Mouse (Mus musculus): ENCODE measurements around the gene Notch2. TPM values are rescaled to one million over a fixed set of nuclear protein-coding genes. Genes with fewer than 3 reads are reported as not detected.
A peak's percentile ranks its signal among the peaks of the same experiment; 100 is the strongest.

The Notch2 gene
- total RNA-seq, 2 experiments from 2014 or later, result 16.7 to 17.8 TPM

GRCm38 (mm10) chr3:98027371-98027774 is 14.0 kb downstream of the Notch2 start:
- peak; percentile 44 to 54 for DNase-seq
- intact Hi-C loops (cut with DNase I), result loop anchor here (2.0 to 5.0 kb wide), 2 partner anchors 15 to 35 kb away; partner anchors contain the start of gene Notch2

DNA sequence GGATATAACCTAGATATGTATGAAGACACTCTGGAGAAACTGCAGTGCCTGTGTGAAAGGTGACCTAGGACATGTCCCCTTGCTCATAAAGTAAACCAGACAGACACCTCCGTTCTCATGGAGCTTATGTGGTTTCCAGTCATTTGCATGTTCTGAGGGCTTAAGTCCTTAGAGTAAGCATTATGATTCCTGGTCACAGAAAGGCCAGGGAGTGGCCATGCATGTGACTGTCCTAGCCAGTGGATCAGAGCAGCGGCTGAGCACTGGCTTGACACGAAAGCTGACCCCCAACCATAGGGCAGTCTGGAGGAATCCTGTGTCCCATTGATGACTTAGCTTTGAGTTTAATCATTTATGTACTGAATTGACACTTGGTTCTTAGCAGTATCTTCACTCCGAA is 14.7 kb downstream of the Notch2 start:
- DNase-seq, result no peak
- intact Hi-C loops (cut with DNase I), result loop anchor here (5.0 kb wide), 1 partner anchor 34 kb away; no protein-coding TSS in a partner anchor

DNA sequence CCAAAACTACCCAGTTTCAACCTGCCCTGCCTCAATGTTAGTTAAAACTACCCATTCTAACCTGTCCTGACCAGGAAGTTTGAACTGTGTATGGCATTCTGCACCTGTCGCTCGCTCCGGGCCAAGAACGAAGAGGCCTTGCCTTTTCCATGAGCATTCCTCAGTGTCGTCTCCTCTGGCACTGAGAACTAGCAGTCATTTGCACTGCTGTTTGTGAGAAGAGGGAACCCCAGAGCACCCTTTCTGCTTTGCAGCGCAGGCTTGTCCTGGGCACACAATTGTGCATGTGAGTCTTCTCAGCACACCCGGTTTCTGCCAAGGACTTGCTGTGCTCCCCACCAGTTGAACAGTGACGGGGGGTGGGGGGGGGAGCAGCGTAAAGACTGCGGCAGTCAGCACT is 15.6 kb downstream of the Notch2 start:
- intact Hi-C loops (cut with DNase I), result loop anchor here (5.0 kb wide), 1 partner anchor 33 kb away; no protein-coding TSS in a partner anchor
- no peak for DNase-seq

DNA sequence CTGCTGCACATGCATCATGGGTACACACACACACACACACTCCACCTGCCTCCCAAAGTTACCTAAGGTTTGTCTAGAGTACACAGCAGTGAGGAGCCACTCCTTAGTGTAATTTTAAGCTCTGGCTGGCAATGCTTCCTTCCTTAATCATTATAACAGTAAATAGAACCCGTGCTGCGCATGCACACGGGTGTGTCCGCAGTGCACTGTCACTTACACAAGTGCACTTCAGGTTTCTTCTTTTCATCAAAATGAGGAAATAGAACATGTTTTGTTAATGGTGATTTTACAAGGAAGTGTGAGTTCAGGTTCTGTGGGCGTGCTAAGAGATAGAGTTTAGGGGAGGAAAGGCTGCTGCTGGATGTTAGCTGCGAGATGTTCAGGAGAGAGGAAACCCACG is 17.8 kb downstream of the Notch2 start:
- no peak for DNase-seq
- intact Hi-C loops (cut with DNase I), result no loop called here

- DNase-seq, result no peak
- intact Hi-C loops (cut with DNase I), result no loop called here
Observed at GRCm38 (mm10) chr3:98032191-98032590, 18.9 kb downstream of the Notch2 start.

DNA sequence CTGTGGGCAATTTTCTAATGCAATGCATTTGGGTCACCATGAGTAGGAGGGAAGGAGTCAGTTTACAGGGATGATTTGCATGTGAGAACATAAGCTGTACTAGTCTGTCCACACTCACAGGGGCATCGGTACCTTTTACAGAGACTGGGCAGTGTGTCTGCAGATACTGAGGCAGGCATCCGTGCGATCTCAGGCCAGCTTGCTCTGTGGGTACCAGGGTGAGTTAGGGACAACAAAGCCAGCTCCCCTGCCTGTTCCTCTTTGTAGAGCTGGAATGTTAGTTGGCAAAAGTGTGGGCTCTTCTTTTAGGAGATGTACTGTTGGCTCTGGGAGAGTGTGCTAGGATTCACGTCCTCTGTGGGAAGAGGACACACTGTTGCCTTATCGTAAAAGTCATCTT is 19.6 kb downstream of the Notch2 start:
- intact Hi-C loops (cut with DNase I), result no loop called here
- no peak for DNase-seq

GRCm38 (mm10) chr3:98034622-98035593 is 21.6 kb downstream of the Notch2 start:
- intact Hi-C loops (cut with DNase I), result no loop called here
- DNase-seq, result no peak

DNA sequence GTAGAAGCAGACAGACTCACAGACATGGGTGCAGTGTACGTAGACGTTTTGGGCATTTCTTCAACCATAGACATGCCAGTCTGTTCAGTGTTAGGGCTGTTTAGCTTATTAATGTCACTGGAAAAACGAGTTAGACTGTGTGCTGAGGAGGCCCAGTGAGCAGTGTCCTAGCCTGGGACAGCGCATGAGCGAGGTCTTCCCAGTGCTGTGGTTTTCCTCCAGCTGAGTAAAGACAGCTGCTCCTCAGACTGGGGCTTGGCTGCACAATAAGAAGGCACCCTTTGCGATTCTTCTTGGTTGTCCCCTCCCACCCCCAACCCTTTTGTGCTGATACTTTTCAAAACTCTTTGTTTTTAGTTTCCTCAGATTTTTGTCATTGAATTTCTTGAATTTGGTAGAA is 22.8 kb downstream of the Notch2 start:
- intact Hi-C loops (cut with DNase I), result no loop called here
- no peak for DNase-seq

DNA sequence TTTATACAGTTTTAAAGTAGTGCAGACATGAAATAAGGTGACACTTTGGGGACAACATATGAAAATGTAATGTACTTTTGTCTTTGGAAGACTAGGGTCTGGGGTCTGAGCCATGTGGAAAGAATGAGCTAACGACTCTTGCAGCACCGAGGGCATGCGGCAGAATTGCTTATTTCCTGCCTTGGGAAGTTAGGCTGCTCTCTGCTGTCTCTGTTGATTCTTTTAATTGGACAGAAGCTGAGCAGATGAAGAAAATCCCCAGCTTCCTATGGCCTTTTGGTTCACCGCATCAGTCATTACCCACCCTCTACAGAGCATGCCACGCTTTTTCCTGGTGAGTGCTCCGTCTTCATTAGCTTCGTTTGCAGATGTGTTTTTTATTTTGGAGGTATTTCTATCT is 23.8 kb downstream of the Notch2 start:
- DNase-seq, result no peak
- intact Hi-C loops (cut with DNase I), result no loop called here

DNA sequence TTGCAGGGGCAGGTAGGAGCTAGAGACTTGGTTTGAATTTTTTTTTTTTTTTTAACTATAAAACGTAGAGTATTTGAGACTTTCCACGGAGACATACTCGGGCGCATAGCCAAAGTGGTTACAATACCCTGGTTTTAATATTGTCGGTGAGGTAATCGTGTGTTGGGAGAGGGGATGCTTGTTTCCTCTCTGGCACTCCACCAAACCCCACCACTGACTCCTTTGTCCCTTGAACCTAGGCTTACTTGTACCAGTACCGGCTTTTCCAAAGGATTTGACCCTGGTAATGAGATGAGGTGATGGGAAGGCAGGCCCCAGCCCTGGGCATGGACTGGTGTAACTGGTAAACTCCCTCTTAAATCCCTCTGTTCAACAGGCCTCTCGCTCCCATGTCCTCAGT is 25.3 kb downstream of the Notch2 start:
- DNase-seq, result no peak
- intact Hi-C loops (cut with DNase I), result no loop called here

- DNase-seq, result no peak
- intact Hi-C loops (cut with DNase I), result no loop called here
Observed at GRCm38 (mm10) chr3:98039223-98039622, 25.9 kb downstream of the Notch2 start.

GRCm38 (mm10) chr3:98039666-98040456 is 26.5 kb downstream of the Notch2 start:
- DNase-seq, result no peak
- intact Hi-C loops (cut with DNase I), result loop anchor here (2.0 kb wide), 1 partner anchor 111 kb away; no protein-coding TSS in a partner anchor

DNA sequence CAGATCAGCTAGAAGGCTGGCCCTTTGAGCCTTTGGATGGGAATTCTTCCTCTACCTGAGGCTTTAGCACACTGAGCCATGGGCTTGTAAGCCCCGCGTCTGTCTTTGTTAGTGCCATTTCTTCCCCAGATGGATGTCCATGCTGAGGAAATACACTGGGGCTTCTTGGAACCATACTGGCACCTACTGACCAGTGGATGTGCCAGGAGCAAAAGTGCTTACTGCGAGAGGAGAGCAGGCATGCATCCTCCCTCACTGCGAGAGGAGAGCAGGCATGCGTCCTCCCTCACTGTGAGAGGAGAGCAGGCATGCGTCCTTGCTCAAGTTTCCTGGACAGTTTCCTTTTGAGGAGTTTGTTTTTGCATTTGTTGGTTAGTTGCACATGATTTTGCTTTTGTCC is 27.5 kb downstream of the Notch2 start:
- intact Hi-C loops (cut with DNase I), result loop anchor here (2.0 kb wide), 1 partner anchor 112 kb away; no protein-coding TSS in a partner anchor
- no peak for DNase-seq

DNA sequence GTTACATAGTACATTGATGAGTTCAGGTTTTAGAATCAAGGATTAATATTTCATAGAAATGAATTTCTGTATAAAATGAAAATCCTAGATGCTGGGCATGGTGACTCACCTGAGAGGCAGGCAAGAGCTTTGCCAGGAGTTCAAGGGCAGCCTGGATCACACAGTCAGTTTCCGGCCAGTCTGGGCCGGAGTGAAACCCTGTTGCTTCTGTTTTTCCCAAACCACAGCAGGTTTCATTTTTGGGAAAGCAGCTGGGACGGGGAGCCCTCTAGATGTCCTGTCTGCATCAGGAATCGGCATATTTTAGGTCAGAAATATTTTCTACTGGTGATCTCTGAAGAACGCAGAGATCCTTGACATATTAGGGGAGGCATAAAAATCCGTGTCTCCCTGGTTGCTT is 29.0 kb downstream of the Notch2 start:
- DNase-seq, result peak in 1 of 2 experiments; percentile 35
- intact Hi-C loops (cut with DNase I), result no loop called here

GRCm38 (mm10) chr3:98042955-98043456 is 29.7 kb downstream of the Notch2 start:
- intact Hi-C loops (cut with DNase I), result no loop called here
- peak; percentile 68 to 72 for DNase-seq

GRCm38 (mm10) chr3:98043669-98044068 is 30.3 kb downstream of the Notch2 start:
- intact Hi-C loops (cut with DNase I), result no loop called here
- no peak for DNase-seq

GRCm38 (mm10) chr3:98044768-98045368 is 31.5 kb downstream of the Notch2 start:
- DNase-seq, result no peak
- intact Hi-C loops (cut with DNase I), result no loop called here

DNA sequence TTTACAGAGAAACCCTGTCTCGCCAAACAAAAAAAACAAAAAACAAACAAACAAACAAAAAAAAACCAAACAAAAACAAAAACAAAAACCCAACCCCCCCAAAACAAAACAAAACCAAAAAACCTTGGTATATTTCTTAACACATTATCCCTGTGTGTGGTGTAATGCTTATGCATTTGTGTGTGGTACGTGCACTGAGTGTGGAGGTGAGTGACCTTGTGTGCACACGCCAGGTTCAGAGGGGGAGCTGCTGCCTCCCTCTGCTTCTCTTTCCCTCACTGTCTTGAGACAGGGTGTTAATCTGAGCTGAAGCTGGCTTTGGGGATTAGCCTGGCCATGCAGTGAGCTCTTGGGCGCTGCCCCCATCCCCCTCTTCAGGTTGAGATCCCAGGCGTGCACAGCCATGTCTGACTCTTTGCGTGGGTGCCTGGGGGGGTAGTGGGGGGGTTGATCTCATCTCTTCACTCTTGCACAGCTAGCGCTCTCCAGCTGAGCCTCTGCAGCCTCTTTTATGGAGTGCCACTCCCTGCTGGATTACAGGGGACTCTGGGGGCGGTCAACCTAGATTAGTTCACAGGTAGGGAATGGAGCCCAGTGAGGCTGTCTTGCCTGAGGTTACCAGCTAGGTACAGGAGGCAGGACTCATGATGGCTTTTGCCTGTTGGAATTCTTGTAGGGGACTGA is 32.3 kb downstream of the Notch2 start:
- DNase-seq, result no peak
- intact Hi-C loops (cut with DNase I), result no loop called here

DNA sequence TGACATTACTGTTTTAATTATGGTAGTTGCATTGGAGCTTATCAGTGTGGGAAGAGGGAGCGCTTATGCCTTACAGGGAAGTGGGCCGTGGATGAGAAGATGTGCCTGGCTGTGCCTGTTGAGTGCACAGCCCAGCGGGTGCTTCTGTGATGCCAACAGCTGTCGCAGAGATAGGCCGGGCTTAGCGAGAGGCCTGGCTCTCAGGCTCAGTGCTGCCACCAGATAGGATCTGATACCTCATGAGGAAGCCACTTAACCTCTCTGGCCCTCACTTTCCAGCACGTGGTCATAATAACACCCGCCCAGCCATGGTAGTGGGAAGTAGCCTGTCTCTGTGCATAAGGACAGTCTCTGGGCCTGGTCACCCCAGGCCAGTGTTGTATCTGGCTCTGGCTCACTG is 33.0 kb downstream of the Notch2 start:
- intact Hi-C loops (cut with DNase I), result no loop called here
- peak in 1 of 2 experiments; percentile 35 for DNase-seq

DNA sequence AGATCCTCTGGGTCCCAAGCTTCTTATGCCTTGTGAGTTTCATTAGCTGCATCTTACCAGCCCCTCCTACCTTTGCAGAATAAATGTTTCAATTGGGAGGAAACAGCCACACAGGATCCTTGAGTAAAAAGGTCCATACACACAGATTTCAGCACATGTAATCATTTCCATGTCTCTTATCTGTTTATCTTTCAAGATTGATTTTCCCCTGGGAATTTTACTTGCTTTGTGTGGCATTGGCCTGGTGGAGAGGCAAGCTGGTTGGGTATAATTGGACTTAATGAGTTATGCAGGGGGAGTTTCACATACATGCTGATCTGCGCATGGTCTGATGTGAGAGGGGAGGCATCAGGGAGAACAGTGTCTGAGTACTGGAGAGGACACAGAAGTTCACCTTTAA is 36.3 kb downstream of the Notch2 start:
- intact Hi-C loops (cut with DNase I), result no loop called here
- no peak for DNase-seq

Data from heart, postnatal 36 days (tissue).